Mouse (Mus musculus) cerebellum, adult 9-10 months (tissue): Measurements from ENCODE around the gene Cysltr1.

Source experiments
- DNase-seq: peaks from one replicate; pipeline ENCODE4 v3.0.0; 2022

The Cysltr1 gene

GRCm38 (mm10) chrX:106603386-106603785, at the start of gene Cysltr1:
Cysltr1 (minus strand) TSS chrX:106603679.
- no peak for DNase-seq

GRCm38 (mm10) chrX:106634799-106635541, 31.5 kb upstream of the Cysltr1 start:
- no peak for DNase-seq

- no peak for DNase-seq
Observed at GRCm38 (mm10) chrX:106633543-106633942, 30.1 kb upstream of the Cysltr1 start.

- no peak for DNase-seq
Observed at GRCm38 (mm10) chrX:106628514-106628913, 25.0 kb upstream of the Cysltr1 start.

GRCm38 (mm10) chrX:106623667-106624066, 20.2 kb upstream of the Cysltr1 start:
- no peak for DNase-seq

- no peak for DNase-seq
Observed at GRCm38 (mm10) chrX:106622512-106622911, 19.0 kb upstream of the Cysltr1 start.

GRCm38 (mm10) chrX:106602574-106603258, 763 bp downstream of the Cysltr1 start:
- no peak for DNase-seq

GRCm38 (mm10) chrX:106595904-106596303, 7.6 kb downstream of the Cysltr1 start:
- DNase-seq: no peak

GRCm38 (mm10) chrX:106593914-106594313, 9.6 kb downstream of the Cysltr1 start:
- no peak for DNase-seq

GRCm38 (mm10) chrX:106582886-106583285, 20.6 kb downstream of the Cysltr1 start, which contains the start of gene Gm5127:
Gm5127 (plus strand) TSS chrX:106583186.
- no peak for DNase-seq

GRCm38 (mm10) chrX:106582197-106582596, 21.3 kb downstream of the Cysltr1 start:
- no peak for DNase-seq

- DNase-seq: no peak
Observed at GRCm38 (mm10) chrX:106580410-106580809, 23.1 kb downstream of the Cysltr1 start.

GRCm38 (mm10) chrX:106578966-106579365, 24.5 kb downstream of the Cysltr1 start:
- DNase-seq: no peak

GRCm38 (mm10) chrX:106555457-106555856, 48.0 kb downstream of the Cysltr1 start:
- DNase-seq: no peak

- no peak for DNase-seq
Observed at GRCm38 (mm10) chrX:106536359-106536758, 67.1 kb downstream of the Cysltr1 start.
